Mouse (Mus musculus) stomach, postnatal 0 days (tissue): ENCODE results near the gene Usb1.

Source experiments
- CTCF ChIP-seq: IDR thresholded peaks from 2 replicates; pipeline ENCODE4 v1.5.1; 2016; ENCODE audit warnings: antibody characterized with exemption, low read depth, mild to moderate bottlenecking, moderate library complexity
- EP300 ChIP-seq: optimal IDR thresholded peaks from 2 replicates; pipeline ENCODE3; 2016; ENCODE audit warnings: antibody characterized with exemption

DNA sequence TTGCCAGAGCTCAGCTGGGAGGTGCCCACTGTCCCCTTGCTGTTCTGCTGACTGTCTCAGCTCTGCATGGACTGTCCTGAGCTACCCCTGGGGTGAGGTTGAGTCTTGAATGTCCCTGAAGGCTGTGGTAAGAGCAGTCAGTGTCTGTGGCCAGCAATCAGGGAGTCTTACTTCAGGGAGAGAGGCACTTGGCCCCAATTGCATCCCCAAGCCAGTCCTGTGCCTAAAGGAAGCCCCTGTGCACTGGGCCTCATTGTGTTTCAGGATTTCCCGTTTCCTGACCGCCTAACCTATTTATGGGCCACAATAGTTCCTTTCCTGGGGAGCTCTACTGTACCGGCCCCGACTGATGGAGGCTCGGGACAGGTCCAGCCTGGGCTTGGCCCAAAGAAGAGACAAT, 60.5 kb downstream of the Usb1 start:
- no peak for TF ChIP-seq CTCF
- no peak for TF ChIP-seq EP300
